Mouse (Mus musculus): ENCODE results near the gene Olfml2a. TPM values are rescaled to one million over a fixed set of nuclear protein-coding genes. Genes with fewer than 3 reads are reported as not detected.

Olfml2a gene
- polyA plus RNA-seq (2016; fragmentation: Nextera tagmentation; extraction: Ambion mirVana), result 1.7 and 2.1 TPM in 2 replicates

GRCm38 (mm10) chr2:38931851-38932667 is at the start of gene Olfml2a:
Gene Olfml2a (plus strand): TSS chr2:38931978.
- 8% methylated on average over 32 of the region's 32 CpGs for WGBS
- peak within 1 kb of the TSS; percentile 79 for H3K27ac ChIP-seq
- peak; percentile 77 for DNase-seq (ENCODE audit: low spot score)
- H3K36me3 ChIP-seq, result no peaks in the 10 kb centered on the region
- H3K9me3 ChIP-seq, result no peaks in the 10 kb centered on the region
- peaks cover 40% of the 10 kb centered on the region for H3K4me1 ChIP-seq (replicated peaks)
- peak within 1 kb of the TSS; percentile 55 for H3K4me3 ChIP-seq
- H3K27me3 ChIP-seq (ENCODE audit: insufficient read depth, poor library complexity, severe bottlenecking), result peaks cover 9% of the 10 kb centered on the region

- H3K27me3 ChIP-seq (ENCODE audit: insufficient read depth, poor library complexity, severe bottlenecking), result no peaks in the 10 kb centered on the region
- no peak overlapping the region for H3K27ac ChIP-seq
These were observed 28.9 kb upstream of the Olfml2a start for GRCm38 (mm10) chr2:38902866-38903265.

DNA sequence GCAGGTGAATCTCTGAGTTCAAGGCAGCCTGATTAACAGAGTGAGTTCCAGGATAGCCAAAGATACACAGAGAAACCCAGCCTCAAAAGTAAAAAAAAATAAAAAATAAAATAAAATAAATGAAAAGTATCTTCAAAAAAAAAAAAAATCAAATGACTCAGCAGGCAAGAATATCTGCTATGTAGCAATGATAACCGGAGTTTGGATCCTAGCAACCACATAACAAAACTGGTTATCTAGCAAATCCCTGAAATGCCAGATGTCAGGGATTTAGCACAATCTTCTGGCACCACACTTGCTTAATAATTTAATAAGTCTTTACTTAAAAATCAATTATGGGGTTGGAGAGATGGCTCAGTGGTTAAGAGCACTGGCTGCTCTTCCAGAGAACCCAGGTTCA is 27.5 kb upstream of the Olfml2a start:
- no peaks in the 10 kb centered on the region for H3K9me3 ChIP-seq
- H3K27ac ChIP-seq, result no peak overlapping the region
- no peaks in the 10 kb centered on the region for H3K27me3 ChIP-seq (ENCODE audit: insufficient read depth, poor library complexity, severe bottlenecking)
- no peak overlapping the region for H3K4me3 ChIP-seq
- WGBS, result 95% methylated on average over 1 of the region's 1 CpGs
- no peak for DNase-seq (ENCODE audit: low spot score)
- H3K36me3 ChIP-seq, result no peaks in the 10 kb centered on the region
- H3K4me1 ChIP-seq (replicated peaks), result no peaks in the 10 kb centered on the region

More at GRCm38 (mm10) chr2:38902866-38903265, 28.9 kb upstream of the Olfml2a start:
- DNase-seq (ENCODE audit: low spot score), result no peak
- Histone ChIP-seq H3K4me3 (no peak overlapping the region), H3K36me3 (0 out of 2 replicates have a peak, but pooled peaks cover 1% of the 10 kb centered on the region), H3K4me1 (replicated peaks) (no peaks in the 10 kb centered on the region), H3K9me3 (no peaks in the 10 kb centered on the region)

GRCm38 (mm10) chr2:38906097-38906496 is 25.7 kb upstream of the Olfml2a start:
- Histone ChIP-seq H3K4me1 (replicated peaks) (no peaks in the 10 kb centered on the region), H3K4me3 (no peak overlapping the region), H3K9me3 (no peaks in the 10 kb centered on the region), H3K36me3 (no peaks in the 10 kb centered on the region), H3K27ac (no peak overlapping the region), H3K27me3 (ENCODE audit: insufficient read depth, poor library complexity, severe bottlenecking) (no peaks in the 10 kb centered on the region)
- 79% methylated on average over 5 of the region's 5 CpGs for WGBS
- DNase-seq (ENCODE audit: low spot score), result no peak

DNA sequence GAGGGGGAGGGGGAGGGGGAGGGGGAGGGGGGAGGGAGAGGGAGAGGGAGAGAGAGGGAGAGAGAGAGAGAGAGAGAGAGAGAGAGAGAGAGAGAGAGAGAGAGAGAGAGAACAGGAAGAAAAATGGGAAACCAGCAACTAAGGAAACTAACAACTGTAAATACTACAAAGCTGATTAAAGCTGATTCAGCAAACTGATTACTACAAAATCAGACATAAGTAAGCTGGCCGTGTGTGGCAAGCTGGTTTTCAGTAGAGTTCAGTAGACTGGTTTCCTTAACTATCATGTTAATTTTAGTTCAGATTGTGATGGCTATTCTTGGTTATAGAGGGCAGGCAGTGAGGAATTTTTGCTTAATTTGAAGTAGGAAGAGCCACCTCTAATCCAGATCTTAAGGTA is 23.2 kb upstream of the Olfml2a start:
- 76% methylated on average over 1 of the region's 1 CpGs for WGBS
- Histone ChIP-seq H3K27ac (no peak overlapping the region), H3K27me3 (ENCODE audit: insufficient read depth, poor library complexity, severe bottlenecking) (no peaks in the 10 kb centered on the region), H3K36me3 (no peaks in the 10 kb centered on the region), H3K9me3 (no peaks in the 10 kb centered on the region), H3K4me3 (no peak overlapping the region), H3K4me1 (replicated peaks) (no peaks in the 10 kb centered on the region)
- DNase-seq (ENCODE audit: low spot score), result no peak

GRCm38 (mm10) chr2:38914517-38914916 is 17.3 kb upstream of the Olfml2a start:
- whole genome bisulfite sequencing, result 32% methylated on average over 1 of the region's 1 CpGs
- DNase-seq (ENCODE audit: low spot score), result no peak
- Histone ChIP-seq H3K36me3 (no peaks in the 10 kb centered on the region), H3K4me3 (no peak overlapping the region), H3K9me3 (no peaks in the 10 kb centered on the region), H3K27ac (peak overlapping the region; percentile 75; the same call in 1 of the 2 replicates), H3K4me1 (replicated peaks) (peaks cover 28% of the 10 kb centered on the region), H3K27me3 (ENCODE audit: insufficient read depth, poor library complexity, severe bottlenecking) (no peaks in the 10 kb centered on the region)

GRCm38 (mm10) chr2:38914965-38915364 is 16.8 kb upstream of the Olfml2a start:
- H3K4me3 ChIP-seq, result no peak overlapping the region
- H3K36me3 ChIP-seq, result no peaks in the 10 kb centered on the region
- peak overlapping the region; percentile 75 for H3K27ac ChIP-seq
- peak; percentile 61 for DNase-seq (ENCODE audit: low spot score)
- H3K27me3 ChIP-seq (ENCODE audit: insufficient read depth, poor library complexity, severe bottlenecking), result no peaks in the 10 kb centered on the region
- 7% methylated on average over 4 of the region's 4 CpGs for WGBS
- no peaks in the 10 kb centered on the region for H3K9me3 ChIP-seq
- peaks cover 28% of the 10 kb centered on the region for H3K4me1 ChIP-seq (replicated peaks)

DNA sequence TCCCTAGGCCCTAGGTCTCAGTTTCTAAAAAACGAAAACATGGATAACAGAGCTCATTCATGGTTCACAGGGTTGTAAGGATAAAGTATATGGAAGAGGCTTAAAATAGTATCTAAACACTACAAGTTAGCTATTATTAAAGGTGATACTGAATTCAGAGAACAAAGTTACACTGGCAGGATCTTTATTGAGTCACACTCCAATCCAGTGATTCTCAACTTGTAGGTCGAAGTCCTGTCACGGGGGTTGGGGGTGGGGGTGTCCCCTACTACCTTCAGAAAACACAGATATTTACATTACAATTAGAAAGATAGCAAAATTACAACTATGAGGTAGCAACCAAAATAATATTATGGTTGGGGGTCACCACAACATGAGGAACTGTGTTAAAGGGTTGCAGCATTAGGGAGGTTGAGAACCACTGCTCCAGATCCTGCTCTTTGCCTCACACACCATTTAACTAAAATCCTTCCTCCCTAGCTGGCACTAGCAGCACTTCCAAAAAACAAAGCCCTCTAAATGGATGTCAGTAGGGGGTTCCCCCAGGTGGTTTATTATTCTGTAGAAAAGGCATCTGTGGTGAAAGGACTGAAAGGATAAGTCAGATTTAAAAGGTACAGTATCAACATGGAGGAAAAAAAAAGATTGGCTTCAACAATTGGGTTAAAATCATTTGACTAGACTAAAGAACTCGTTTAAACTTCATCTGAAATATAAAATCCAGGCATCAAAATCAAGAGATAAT is 14.7 kb upstream of the Olfml2a start:
- Histone ChIP-seq H3K9me3 (no peaks in the 10 kb centered on the region), H3K27ac (no peak overlapping the region), H3K36me3 (no peaks in the 10 kb centered on the region), H3K4me1 (replicated peaks) (peaks cover 33% of the 10 kb centered on the region), H3K27me3 (ENCODE audit: insufficient read depth, poor library complexity, severe bottlenecking) (no peaks in the 10 kb centered on the region), H3K4me3 (no peak overlapping the region)
- DNase-seq (ENCODE audit: low spot score), result no peak
- WGBS, result 18% methylated on average over 4 of the region's 4 CpGs

- 20% methylated on average over 1 of the region's 1 CpGs for WGBS
- Histone ChIP-seq H3K9me3 (no peaks in the 10 kb centered on the region), H3K36me3 (no peaks in the 10 kb centered on the region), H3K4me1 (replicated peaks) (peaks cover 38% of the 10 kb centered on the region), H3K27me3 (ENCODE audit: insufficient read depth, poor library complexity, severe bottlenecking) (0 out of 2 replicates have a peak, but pooled peaks cover 4% of the 10 kb centered on the region), H3K4me3 (no peak overlapping the region), H3K27ac (no peak overlapping the region)
- no peak for DNase-seq (ENCODE audit: low spot score)
These were observed 10.4 kb upstream of the Olfml2a start for GRCm38 (mm10) chr2:38921374-38921773.

- H3K36me3 ChIP-seq, result no peaks in the 10 kb centered on the region
- H3K4me1 ChIP-seq (replicated peaks), result peaks cover 40% of the 10 kb centered on the region
- WGBS, result 24% methylated on average over 3 of the region's 3 CpGs
- H3K4me3 ChIP-seq, result peak overlapping the region; percentile 93; the same call in 1 of the 2 replicates
- DNase-seq (ENCODE audit: low spot score), result no peak
- 0 out of 2 replicates have a peak, but pooled peaks cover 4% of the 10 kb centered on the region for H3K27me3 ChIP-seq (ENCODE audit: insufficient read depth, poor library complexity, severe bottlenecking)
- H3K9me3 ChIP-seq, result no peaks in the 10 kb centered on the region
- no peak overlapping the region for H3K27ac ChIP-seq
These were observed 8.3 kb upstream of the Olfml2a start for GRCm38 (mm10) chr2:38923471-38923870.

GRCm38 (mm10) chr2:38923911-38924310 is 7.9 kb upstream of the Olfml2a start:
- Histone ChIP-seq H3K4me3 (peak overlapping the region; percentile 93), H3K36me3 (no peaks in the 10 kb centered on the region), H3K9me3 (no peaks in the 10 kb centered on the region), H3K27me3 (ENCODE audit: insufficient read depth, poor library complexity, severe bottlenecking) (0 out of 2 replicates have a peak, but pooled peaks cover 4% of the 10 kb centered on the region), H3K27ac (no peak overlapping the region), H3K4me1 (replicated peaks) (peaks cover 40% of the 10 kb centered on the region)
- 36% methylated on average over 2 of the region's 2 CpGs for WGBS
- no peak for DNase-seq (ENCODE audit: low spot score)

DNA sequence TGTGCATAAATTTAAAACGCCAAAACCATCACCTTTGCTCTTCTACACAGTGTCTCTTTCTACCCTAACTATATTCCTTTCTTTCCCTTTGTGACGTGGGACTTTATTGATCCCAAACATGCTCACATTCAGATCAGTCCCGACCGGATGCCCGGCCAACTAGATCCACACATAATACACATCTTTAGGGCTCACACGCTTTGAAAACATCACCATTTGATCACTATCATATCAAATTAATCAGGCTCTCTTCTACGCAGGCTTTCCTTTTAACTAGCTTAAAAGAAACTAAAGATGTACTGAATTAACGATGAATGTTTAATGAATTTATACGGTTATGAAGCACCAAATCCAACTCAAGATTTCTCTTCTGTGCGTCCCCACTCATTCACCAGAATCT is 7.2 kb upstream of the Olfml2a start:
- no peak for DNase-seq (ENCODE audit: low spot score)

More for the DNA sequence above, 7.2 kb upstream of the Olfml2a start:
- Histone ChIP-seq H3K9me3 (no peaks in the 10 kb centered on the region), H3K27me3 (ENCODE audit: insufficient read depth, poor library complexity, severe bottlenecking) (0 out of 2 replicates have a peak, but pooled peaks cover 4% of the 10 kb centered on the region), H3K4me1 (replicated peaks) (peaks cover 40% of the 10 kb centered on the region), H3K4me3 (peak overlapping the region; percentile 93), H3K36me3 (no peaks in the 10 kb centered on the region), H3K27ac (peak overlapping the region; percentile 91)
- WGBS, result 3% methylated on average over 10 of the region's 10 CpGs
